Mouse (Mus musculus): ENCODE results near the gene Kifc3.
A peak's percentile ranks its signal among the peaks of the same experiment; 100 is the strongest.
"Not testable (repeated sequence)": the region's sequence is repeated elsewhere in the genome, so short reads cannot be mapped to it uniquely, and the experiment has no call there.

Kifc3 gene

GRCm38 (mm10) chr8:95202056-95202570, 499 bp downstream of the Kifc3 start:
- DNase-seq (ENCODE audit: low read depth, low spot score): no peak

- no peak for DNase-seq (ENCODE audit: low read depth, low spot score)
These were observed 1.1 kb downstream of the Kifc3 start for GRCm38 (mm10) chr8:95201491-95201890.

- DNase-seq (ENCODE audit: low read depth, low spot score): no peak
These were observed 2.6 kb downstream of the Kifc3 start for GRCm38 (mm10) chr8:95200001-95200405.

- no peak for DNase-seq (ENCODE audit: low read depth, low spot score)
These were observed 6.9 kb downstream of the Kifc3 start for GRCm38 (mm10) chr8:95195728-95196127.

GRCm38 (mm10) chr8:95191497-95192175, 11.0 kb downstream of the Kifc3 start:
- no peak for DNase-seq (ENCODE audit: low read depth, low spot score)

- DNase-seq (ENCODE audit: low read depth, low spot score): no peak
These were observed 15.0 kb downstream of the Kifc3 start for GRCm38 (mm10) chr8:95187579-95187978.

GRCm38 (mm10) chr8:95185891-95186513, 16.6 kb downstream of the Kifc3 start:
- DNase-seq (ENCODE audit: low read depth, low spot score): no peak

- no peak for DNase-seq (ENCODE audit: low read depth, low spot score)
These were observed 17.5 kb downstream of the Kifc3 start for GRCm38 (mm10) chr8:95185104-95185503.

- DNase-seq (ENCODE audit: low read depth, low spot score): peak; percentile 48
These were observed 18.4 kb downstream of the Kifc3 start for GRCm38 (mm10) chr8:95184171-95184570.

- DNase-seq (ENCODE audit: low read depth, low spot score): no peak
These were observed 20.8 kb downstream of the Kifc3 start for GRCm38 (mm10) chr8:95181850-95182249.

GRCm38 (mm10) chr8:95178191-95178590, 24.4 kb downstream of the Kifc3 start:
- no peak for DNase-seq (ENCODE audit: low read depth, low spot score)

GRCm38 (mm10) chr8:95176985-95177384, 25.6 kb downstream of the Kifc3 start:
- DNase-seq (ENCODE audit: low read depth, low spot score): no peak

GRCm38 (mm10) chr8:95175808-95176207, 26.8 kb downstream of the Kifc3 start:
- no peak for DNase-seq (ENCODE audit: low read depth, low spot score)

- DNase-seq (ENCODE audit: low read depth, low spot score): no peak
These were observed 27.3 kb downstream of the Kifc3 start for GRCm38 (mm10) chr8:95175306-95175705.

- DNase-seq (ENCODE audit: low read depth, low spot score): no peak
These were observed 30.2 kb downstream of the Kifc3 start for GRCm38 (mm10) chr8:95172433-95172832.

GRCm38 (mm10) chr8:95167726-95168125, 34.9 kb downstream of the Kifc3 start:
- DNase-seq (ENCODE audit: low read depth, low spot score): no peak

GRCm38 (mm10) chr8:95166400-95166799, 36.2 kb downstream of the Kifc3 start:
- no peak for DNase-seq (ENCODE audit: low read depth, low spot score)

GRCm38 (mm10) chr8:95165923-95166322, 36.7 kb downstream of the Kifc3 start:
- DNase-seq (ENCODE audit: low read depth, low spot score): no peak

GRCm38 (mm10) chr8:95164469-95164868, 38.1 kb downstream of the Kifc3 start:
- no peak for DNase-seq (ENCODE audit: low read depth, low spot score)

- not testable (repeated sequence) for DNase-seq (ENCODE audit: low read depth, low spot score)
These were observed 38.6 kb downstream of the Kifc3 start for GRCm38 (mm10) chr8:95163969-95164368.

- DNase-seq (ENCODE audit: low read depth, low spot score): no peak
These were observed 39.8 kb downstream of the Kifc3 start for GRCm38 (mm10) chr8:95162785-95163184.

GRCm38 (mm10) chr8:95159344-95159743, 43.3 kb downstream of the Kifc3 start:
- no peak for DNase-seq (ENCODE audit: low read depth, low spot score)

- no peak for DNase-seq (ENCODE audit: low read depth, low spot score)
These were observed 44.0 kb downstream of the Kifc3 start for GRCm38 (mm10) chr8:95158654-95159053.
